25 mouse cellular contexts compared by ENCODE assay signal in genomic region chr17:49726206-49726605, GRCm38 (mm10).
DNase-seq lines count a peak whose midpoint lies in the region; ATAC-seq and TF ChIP-seq lines count a peak whose summit lies in the region.
"Had no signal": no experiment of that assay in that cellular context is flagged by ENCODE, and none has a peak within 500 bp of the region (broad histone marks: within the 10 kb centered on the region; RNA-seq: fewer than 3 reads in every experiment).

No protein-coding gene starts in this region.

- CTCF ChIA-PET in Patski (lab: Charles Lee): no interaction called here

- no peak overlapping the region for H3K9ac ChIP-seq in kidney, postnatal 0 days (ENCODE audit: low read depth, low read length)
- no peak overlapping the region for H3K9ac ChIP-seq in lung, embryonic 16.5 days (ENCODE audit: low read length)
- H3K9ac ChIP-seq: heart, embryonic 15.5 days; hindbrain, embryonic 14.5 days; kidney, embryonic 15.5 days; midbrain, embryonic 15.5 days; neural tube, embryonic 13.5 days had no signal

- ATAC-seq in kidney, postnatal 0 days (replicated peaks; ENCODE audit: low FRiP score, low read depth): no peak
- no peak for ATAC-seq in lung, embryonic 16.5 days (ENCODE audit: low read depth)
- ATAC-seq in Patski: no peak
- ATAC-seq: forebrain, embryonic 16.5 days; midbrain, embryonic 15.5 days had no signal

- POLR2A ChIA-PET in Patski (lab: Charles Lee): no interaction called here

- H3K4me2 ChIP-seq in kidney, postnatal 0 days (ENCODE audit: low read length): no peak overlapping the region
- no peak overlapping the region for H3K4me2 ChIP-seq in lung, embryonic 16.5 days (ENCODE audit: low read depth, low read length)
- H3K4me2 ChIP-seq: heart, embryonic 15.5 days; hindbrain, embryonic 14.5 days; kidney, embryonic 15.5 days; midbrain, embryonic 15.5 days; neural tube, embryonic 13.5 days had no signal

- H3K27me3 ChIP-seq in kidney, postnatal 0 days (ENCODE audit: insufficient read depth, low read length): no peaks in the 10 kb centered on the region
- no peaks in the 10 kb centered on the region for H3K27me3 ChIP-seq in lung, embryonic 16.5 days (ENCODE audit: control insufficient read depth, insufficient read depth, low read depth, low read length)
- H3K27me3 ChIP-seq in Patski: no peaks in the 10 kb centered on the region
- H3K27me3 ChIP-seq: heart, embryonic 15.5 days; kidney, embryonic 15.5 days; midbrain, embryonic 15.5 days; neural tube, embryonic 13.5 days had no signal

- TF ChIP-seq CTCF in kidney, postnatal 0 days (IDR thresholded peaks at IDR 0.05; ENCODE audit: low read depth): peak; percentile 27; the same call in 1 of the 2 replicates
- peak; percentile 56 for TF ChIP-seq CTCF in Patski (IDR thresholded peaks at IDR 0.05)

- H3K4me3 ChIP-seq in kidney, postnatal 0 days (replicated peaks; ENCODE audit: low read depth, low read length): no peak overlapping the region
- no peak overlapping the region for H3K4me3 ChIP-seq in lung, embryonic 16.5 days (ENCODE audit: low read length)
- H3K4me3 ChIP-seq: embryonic facial prominence, embryonic 10.5 days; heart, embryonic 15.5 days; kidney, embryonic 15.5 days; midbrain, embryonic 15.5 days; myocyte; neural tube, embryonic 13.5 days had no signal

- H3K4me1 ChIP-seq in kidney, postnatal 0 days (replicated peaks; ENCODE audit: insufficient read depth, low read length): no peaks in the 10 kb centered on the region
- peaks cover 8% of the 10 kb centered on the region; the same call in 1 of the 2 replicates for H3K4me1 ChIP-seq in lung, embryonic 16.5 days (replicated peaks; ENCODE audit: control insufficient read depth, insufficient read depth, low read length)
- H3K4me1 ChIP-seq: midbrain, embryonic 15.5 days; neural tube, embryonic 13.5 days had no signal

- H3K27ac ChIP-seq in kidney, postnatal 0 days: no peak overlapping the region
- H3K27ac ChIP-seq in lung, embryonic 16.5 days (ENCODE audit: low read length): peak overlapping the region; percentile 89
- H3K27ac ChIP-seq: embryonic facial prominence, embryonic 10.5 days; heart, embryonic 15.5 days; hindbrain, embryonic 14.5 days; kidney, embryonic 15.5 days; midbrain, embryonic 15.5 days; neural tube, embryonic 13.5 days had no signal

- WGBS in kidney, postnatal 0 days: 95% methylated on average over 2 of the region's 2 CpGs
- WGBS in lung, embryonic 16.5 days: 88% methylated on average over 2 of the region's 2 CpGs

- in situ Hi-C loops in Patski (cut with MboI; ENCODE audit: low pct_unique_long_range_greater_than_20kb): loop anchor here (5.0 to 10.0 kb wide), 2 partner anchors 194 to 261 kb away; no protein-coding TSS in a partner anchor

- no peaks in the 10 kb centered on the region for H3K36me3 ChIP-seq in kidney, postnatal 0 days (ENCODE audit: insufficient read depth, low read length)
- H3K36me3 ChIP-seq in lung, embryonic 16.5 days (ENCODE audit: control insufficient read depth, insufficient read depth, low read length): no peaks in the 10 kb centered on the region
- H3K36me3 ChIP-seq: embryonic facial prominence, embryonic 10.5 days; heart, embryonic 15.5 days; kidney, embryonic 15.5 days; midbrain, embryonic 15.5 days; neural tube, embryonic 13.5 days had no signal

- no peak for DNase-seq in kidney, postnatal 0 days (ENCODE audit: low spot score)
- DNase-seq in kidney, adult 11 months: no peak
- DNase-seq in lung, postnatal 14 days: no peak
- no peak for DNase-seq in Patski (ENCODE audit: low read depth, low spot score)
- DNase-seq in adipocyte (ENCODE audit: low spot score): peak; percentile 36
- DNase-seq in gastrocnemius, postnatal 10 days: no peak
- DNase-seq: adrenal gland, adult 2 months; cerebellum, adult 11 months; cerebellum, adult 9-11 months; gastrocnemius, postnatal 25 days; heart, adult 18-20 months; heart, postnatal 36 days; lung, postnatal 36 days; right cerebral cortex, postnatal 25 days; spleen, adult 18-20 months; thymus, postnatal 25 days had no signal

- H3K9me3 ChIP-seq in kidney, postnatal 0 days (replicated peaks; ENCODE audit: low read length): no peaks in the 10 kb centered on the region
- no peaks in the 10 kb centered on the region; the same call in 1 of the 2 replicates for H3K9me3 ChIP-seq in lung, embryonic 16.5 days (ENCODE audit: control insufficient read depth, low read length)
- H3K9me3 ChIP-seq: embryonic facial prominence, embryonic 10.5 days; heart, embryonic 15.5 days; kidney, embryonic 15.5 days; midbrain, embryonic 15.5 days; neural tube, embryonic 13.5 days had no signal
